Mouse (Mus musculus) liver, embryonic 14.5 days (tissue): ENCODE data around the gene Trp53. TPM values are rescaled to one million over a fixed set of nuclear protein-coding genes. Genes with fewer than 3 reads are reported as not detected.

Experiments used
- ATAC-seq: fragments of 200-750 bp; cut with Nextera tagmentation; 2 replicates; pipeline ENCODE4 v1.8.0; 2017; ENCODE audit warnings: moderate number of reproducible peaks, mild to moderate bottlenecking, moderate library complexity; ENCODE audit not compliant: insufficient read depth
- DNase-seq, 3 experiments: peaks; one replicate each; pipeline ENCODE4 v3.0.0-alpha.2; 2012 to 2013; ENCODE audit warnings: low read depth in 3 of 3, low spot score in 3 of 3
- H3K27ac ChIP-seq: fragments of 300-500 bp; sonication (generic); 2 replicates; pipeline ENCODE4 v1.5.1; 2014; ENCODE audit warnings: moderate library complexity, mild to moderate bottlenecking, control low read depth, inconsistent platforms
- H3K27me3 ChIP-seq: fragments of 300-500 bp; sonication (generic); 2 replicates; pipeline ENCODE4 v1.6.1; 2014; ENCODE audit warnings: mild to moderate bottlenecking, low read length, moderate library complexity; ENCODE audit not compliant: control insufficient read depth, insufficient read depth
- H3K36me3 ChIP-seq: fragments of 300-500 bp; sonication (generic); replicated peaks from 2 replicates; pipeline ENCODE4 v1.6.1; 2014; ENCODE audit warnings: low read depth; ENCODE audit not compliant: control insufficient read depth, insufficient read depth
- H3K4me1 ChIP-seq, 2 experiments: fragments of 200-500 bp in 1 of 2; fragments of 300-500 bp in 1 of 2; sonication (generic) in 1 of 2; replicated peaks; 2 replicates each; pipeline ENCODE4 v1.6.1; 2012 to 2014; ENCODE audit warnings: antibody characterized with exemption in 1 of 2, inconsistent platforms in 1 of 2, low read length in 1 of 2; ENCODE audit not compliant: control insufficient read depth in 2 of 2, insufficient read depth in 2 of 2
- H3K4me2 ChIP-seq: fragments of 300-500 bp; sonication (generic); 2 replicates; pipeline ENCODE4 v1.6.1; 2014; ENCODE audit warnings: low read depth, mild to moderate bottlenecking, control low read depth, moderate library complexity
- H3K4me3 ChIP-seq, 2 experiments: fragments of 200-500 bp in 1 of 2; fragments of 300-500 bp in 1 of 2; sonication (generic) in 1 of 2; 2 replicates each; pipeline ENCODE4 v1.5.1; 2012 to 2014; ENCODE audit warnings: low read depth in 2 of 2, low read length in 2 of 2, mild to moderate bottlenecking in 2 of 2, control low read depth in 1 of 2, inconsistent platforms in 1 of 2, moderate library complexity in 1 of 2; ENCODE audit not compliant: insufficient read depth in 1 of 2
- H3K9ac ChIP-seq: fragments of 300-500 bp; sonication (generic); replicated peaks from 2 replicates; pipeline ENCODE4 v1.6.1; 2014; ENCODE audit warnings: mild to moderate bottlenecking, control low read depth, moderate library complexity
- H3K9me3 ChIP-seq: fragments of 300-500 bp; sonication (generic); 2 replicates; pipeline ENCODE4 v1.6.1; 2016; ENCODE audit warnings: low read length, mixed read lengths; ENCODE audit not compliant: control insufficient read depth
- CTCF ChIP-seq: IDR thresholded peaks from 2 replicates; pipeline ENCODE4 v1.5.1; 2016; ENCODE audit warnings: antibody characterized with exemption, low read depth, control low read depth
- EP300 ChIP-seq: IDR thresholded peaks from 2 replicates; pipeline ENCODE4 v1.6.1; 2016; ENCODE audit warnings: antibody characterized with exemption, low read depth
- WGBS: fragments of 180-500 bp; shearing (Covaris S2); extraction: QIAGEN DNeasy Blood & Tissue Kit; methylation state at CpG from one replicate; pipeline ENCODE4 v1.1.7; 2014; ENCODE audit not compliant: insufficient replicate concordance; 5-methylcytosine and 5-hydroxymethylcytosine counted together
- microRNA counts: library from miRNA; unstranded; fragments of <30 nt; microRNA quantifications from one replicate; lab custom pipeline; 2016
- microRNA-seq: library from miRNA; unstranded; fragments of <30 nt; microRNA quantifications from one replicate; pipeline ENCODE4, GENCODE M21; 2016
- polyA plus RNA-seq, 2 experiments: library from polyadenylated mRNA; depleted of rRNA in 1 of 2; stranded (reverse) in 1 of 2; unstranded in 1 of 2; fragments of >200 nt; fragmentation: Nextera tagmentation in 1 of 2; extraction: Ambion mirVana in 1 of 2; gene quantifications; 2 replicates each; pipeline versions ENCODE4 v1.2.1 to v1.2.3; 2012 to 2014

Gene Trp53
- polyA plus RNA-seq, 2 experiments, result 61.2 to 68.7 TPM

- TF ChIP-seq CTCF, result peak; percentile 99
- TF ChIP-seq EP300, result no peak
- H3K4me1 ChIP-seq, result peaks cover 3 to 5% of the 10 kb centered on the region in 2 experiments; a peak in 3 of 4 replicates
- WGBS, result 29% methylated on average over 6 of the region's 6 CpGs
- H3K4me3 ChIP-seq, result no peak overlapping the region
- no peak overlapping the region for H3K9ac ChIP-seq
- no peaks in the 10 kb centered on the region for H3K27me3 ChIP-seq
- no peaks in the 10 kb centered on the region for H3K36me3 ChIP-seq
- no peak overlapping the region for H3K4me2 ChIP-seq
- no peaks in the 10 kb centered on the region for H3K9me3 ChIP-seq
- no peak overlapping the region for H3K27ac ChIP-seq
- ATAC-seq, result no peak
- peak; percentile 62 to 74 (median 70) for DNase-seq
Measured at GRCm38 (mm10) chr11:69628286-69628685, 48.1 kb downstream of the Trp53 start.

- DNase-seq (no peak), ATAC-seq (no peak)
- peak; percentile 74 for TF ChIP-seq CTCF
- TF ChIP-seq EP300, result no peak
- Histone ChIP-seq H3K4me1 (peaks cover 11 to 12% of the 10 kb centered on the region in 2 experiments), H3K9me3 (no peaks in the 10 kb centered on the region), H3K36me3 (no peaks in the 10 kb centered on the region; the same call in 1 of the 2 replicates), H3K27me3 (no peaks in the 10 kb centered on the region), H3K27ac (no peak overlapping the region), H3K4me3 (no peak overlapping the region), H3K9ac (no peak overlapping the region), H3K4me2 (no peak overlapping the region)
- WGBS, result 61% methylated on average over 1 of the region's 1 CpGs
Measured at GRCm38 (mm10) chr11:69629802-69630201, 49.6 kb downstream of the Trp53 start.

DNA sequence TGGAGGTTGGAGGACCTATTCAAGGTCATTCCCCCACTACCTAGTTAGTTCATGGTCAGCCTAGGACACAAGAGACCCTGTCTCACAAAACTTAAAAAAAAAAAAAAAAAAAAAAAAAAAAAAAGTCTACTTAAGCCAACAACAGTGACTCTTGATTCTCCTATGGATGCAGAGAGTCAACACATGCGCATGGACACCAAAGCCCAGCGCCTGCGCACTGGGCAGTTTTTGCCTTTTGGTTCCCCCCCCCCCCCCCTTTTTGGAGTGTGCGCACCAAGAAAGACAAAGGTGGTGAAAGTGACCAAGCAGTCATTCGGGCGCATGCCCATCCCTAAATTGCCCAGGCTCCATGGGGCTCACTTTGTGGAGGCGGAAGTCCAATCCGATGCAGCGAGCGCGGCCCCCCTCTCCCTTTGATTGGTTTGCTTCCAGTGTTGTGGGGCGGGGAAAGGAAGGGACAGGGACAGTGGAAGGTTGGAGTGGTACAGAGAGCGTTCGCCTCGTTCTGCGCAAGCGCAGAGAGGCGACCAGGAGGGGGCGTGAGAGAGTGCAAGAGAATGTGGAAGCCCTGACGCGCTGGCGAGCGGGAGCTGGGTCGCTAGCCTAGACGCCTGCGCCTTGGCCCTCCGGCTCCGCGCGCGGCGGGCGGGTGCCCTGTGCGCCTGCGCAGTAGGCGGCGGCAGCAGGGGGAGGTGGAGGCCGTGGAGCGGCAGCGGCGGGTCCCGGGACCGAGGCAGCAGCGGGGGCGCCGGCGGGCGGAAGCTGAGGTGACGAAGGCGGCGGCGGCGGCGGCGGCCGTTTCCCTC is 52.3 kb downstream of the Trp53 start, which contains the start of gene Fxr2:
Gene Fxr2, plus strand, starts transcription at position 707 of the 806 bp plus-strand sequence.
- peak within 1 kb of the TSS; percentile 92 for H3K9ac ChIP-seq
- peaks cover 20 to 21% of the 10 kb centered on the region in 2 experiments for H3K4me1 ChIP-seq
- no peak for TF ChIP-seq EP300
- peak; percentile 94 for TF ChIP-seq CTCF
- no peaks in the 10 kb centered on the region; the same call in 1 of the 2 replicates for H3K36me3 ChIP-seq
- WGBS, result under 1% methylated on average over 55 of the region's 56 CpGs
- H3K27me3 ChIP-seq, result no peaks in the 10 kb centered on the region
- peak within 1 kb of the TSS; percentile 85 to 97 for H3K4me3 ChIP-seq
- no peaks in the 10 kb centered on the region for H3K9me3 ChIP-seq
- H3K4me2 ChIP-seq, result peak within 1 kb of the TSS; percentile 91
- peak within 1 kb of the TSS; percentile 79 for H3K27ac ChIP-seq
- peak; percentile 99 to 100 (median 99) for DNase-seq
- ATAC-seq, result peak; percentile 96

DNA sequence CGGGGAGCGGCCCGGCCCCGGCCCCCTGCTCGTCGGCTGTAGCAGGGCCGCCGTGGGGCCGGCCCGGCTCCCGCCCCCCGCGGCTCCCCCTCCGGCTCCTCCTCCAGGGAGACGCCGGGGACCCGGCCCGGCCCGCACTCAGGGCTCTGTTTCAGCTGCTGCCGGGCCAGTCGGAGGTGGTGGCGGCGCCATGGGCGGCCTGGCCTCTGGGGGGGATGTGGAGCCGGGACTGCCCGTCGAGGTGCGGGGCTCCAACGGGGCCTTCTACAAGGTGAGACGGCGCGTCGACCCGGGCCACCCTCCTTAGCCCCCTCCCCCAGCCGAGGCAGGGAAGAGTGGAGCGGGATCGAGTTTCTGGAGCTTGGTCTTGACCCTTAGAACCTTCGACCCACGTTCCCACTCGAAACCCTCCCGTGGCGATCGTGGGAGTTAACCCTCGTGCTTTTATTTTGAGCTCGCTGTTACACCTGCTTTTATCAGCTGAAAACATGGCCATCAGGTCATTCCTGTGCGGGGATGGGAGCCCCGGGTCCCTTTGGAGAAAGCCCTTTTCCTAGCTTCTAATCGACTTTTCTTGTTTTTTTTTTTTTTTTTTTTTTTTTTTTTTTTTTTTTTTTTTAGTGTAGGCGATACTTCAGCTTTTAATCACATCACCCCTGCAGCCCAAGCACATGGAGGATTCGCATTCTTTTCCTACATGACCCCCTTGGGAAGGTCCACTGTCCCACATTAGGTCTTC is 53.1 kb downstream of the Trp53 start:
- ATAC-seq, result peak; percentile 64
- under 1% methylated on average over 40 of the region's 50 CpGs for WGBS

GRCm38 (mm10) chr11:69635471-69635870 is 55.3 kb downstream of the Trp53 start:
- Histone ChIP-seq H3K27me3 (no peaks in the 10 kb centered on the region), H3K4me2 (peak overlapping the region; percentile 91), H3K27ac (no peak overlapping the region), H3K4me1 (peaks cover 20 to 21% of the 10 kb centered on the region in 2 experiments), H3K9me3 (no peaks in the 10 kb centered on the region), H3K36me3 (peaks cover 12% of the 10 kb centered on the region), H3K9ac (no peak overlapping the region), H3K4me3 (no peak overlapping the region)
- WGBS, result 76% methylated on average over 3 of the region's 3 CpGs
- ATAC-seq (no peak), DNase-seq (no peak)
- TF ChIP-seq CTCF (no peak), EP300 (no peak)

More for the DNA sequence above, 53.1 kb downstream of the Trp53 start:
- peaks cover 2% of the 10 kb centered on the region; the same call in 1 of the 2 replicates for H3K36me3 ChIP-seq
- H3K4me2 ChIP-seq, result peak overlapping the region; percentile 91
- peak overlapping the region; percentile 79 for H3K27ac ChIP-seq
- H3K4me1 ChIP-seq, result peaks cover 20 to 21% of the 10 kb centered on the region in 2 experiments
- no peaks in the 10 kb centered on the region for H3K9me3 ChIP-seq
- peak overlapping the region; percentile 85 to 97 for H3K4me3 ChIP-seq
- H3K9ac ChIP-seq, result peak overlapping the region; percentile 92
- no peaks in the 10 kb centered on the region for H3K27me3 ChIP-seq
- no peak for DNase-seq
- TF ChIP-seq CTCF (no peak), EP300 (no peak)

MicroRNA genes within 50 kb of the gene (microRNA counts, 519-probe panel; counts per million panel counts)
- 1,873 counts per million, percentile 2 among the panel's probes with 10 or more counts for microRNA mmu-miR-467f (lab: Ali Mortazavi, UCI)

Small RNA genes within 50 kb of the gene (microRNA-seq; reads per million reads assigned to microRNA genes)
- gene Mir467f, result not detected

Other genes with a start within 250 kb of the Trp53 start
- 0.30 and 0.74 TPM in 2 replicates for gene Rnf227, start 239.9 kb upstream of the Trp53 start, polyA plus RNA-seq (2012; rRNA removed)
- gene Rnf227, start 239.9 kb upstream of the Trp53 start, polyA plus RNA-seq (2014; fragmentation: Nextera tagmentation; extraction: Ambion mirVana), result 0.59 and 0.66 TPM in 2 replicates
- 13.7 and 14.3 TPM in 2 replicates for gene Chd3, start 211.0 kb upstream of the Trp53 start, polyA plus RNA-seq (2012; rRNA removed)
- gene Chd3, start 211.0 kb upstream of the Trp53 start, polyA plus RNA-seq (2014; fragmentation: Nextera tagmentation; extraction: Ambion mirVana), result 1.9 and 2.4 TPM in 2 replicates
- 70.9 and 76.9 TPM in 2 replicates for gene Naa38, start 184.9 kb upstream of the Trp53 start, polyA plus RNA-seq (2012; rRNA removed)
- 120 and 127 TPM in 2 replicates for gene Naa38, start 184.9 kb upstream of the Trp53 start, polyA plus RNA-seq (2014; fragmentation: Nextera tagmentation; extraction: Ambion mirVana)
- 4.8 and 8.3 TPM in 2 replicates for gene Cyb5d1, start 184.7 kb upstream of the Trp53 start, polyA plus RNA-seq (2012; rRNA removed)
- gene Cyb5d1, start 184.7 kb upstream of the Trp53 start, polyA plus RNA-seq (2014; fragmentation: Nextera tagmentation; extraction: Ambion mirVana), result 6.2 and 7.3 TPM in 2 replicates
- 3.7 and 5.3 TPM in 2 replicates for gene Tmem88, start 182.1 kb upstream of the Trp53 start, polyA plus RNA-seq (2012; rRNA removed)
- gene Tmem88, start 182.1 kb upstream of the Trp53 start, polyA plus RNA-seq (2014; fragmentation: Nextera tagmentation; extraction: Ambion mirVana), result 4.6 TPM in 2 replicates
- gene Kdm6b, start 166.7 kb upstream of the Trp53 start, polyA plus RNA-seq (2012; rRNA removed), result 1.1 and 1.4 TPM in 2 replicates
- 2.9 TPM in 2 replicates for gene Kdm6b, start 166.7 kb upstream of the Trp53 start, polyA plus RNA-seq (2014; fragmentation: Nextera tagmentation; extraction: Ambion mirVana)
- 0.03 TPM in 2 replicates for gene Dnah2, start 31.2 kb upstream of the Trp53 start, polyA plus RNA-seq (2012; rRNA removed)
- gene Dnah2, start 31.2 kb upstream of the Trp53 start, polyA plus RNA-seq (2014; fragmentation: Nextera tagmentation; extraction: Ambion mirVana), result 0.01 TPM in 2 replicates
- gene Efnb3, start 20.2 kb upstream of the Trp53 start, polyA plus RNA-seq (2012; rRNA removed), result 1.0 TPM in 2 replicates
- 0.13 and 0.14 TPM in 2 replicates for gene Efnb3, start 20.2 kb upstream of the Trp53 start, polyA plus RNA-seq (2014; fragmentation: Nextera tagmentation; extraction: Ambion mirVana)
- 10.8 and 12.7 TPM in 2 replicates for gene Wrap53, start 104 bp upstream of the Trp53 start, polyA plus RNA-seq (2012; rRNA removed)
- 14.8 and 16.1 TPM in 2 replicates for gene Wrap53, start 104 bp upstream of the Trp53 start, polyA plus RNA-seq (2014; fragmentation: Nextera tagmentation; extraction: Ambion mirVana)
- gene Atp1b2, start 25.6 kb downstream of the Trp53 start, polyA plus RNA-seq (2012; rRNA removed), result 20.6 and 25.2 TPM in 2 replicates
- 21.3 and 29.8 TPM in 2 replicates for gene Atp1b2, start 25.6 kb downstream of the Trp53 start, polyA plus RNA-seq (2014; fragmentation: Nextera tagmentation; extraction: Ambion mirVana)
- 21.4 and 23.5 TPM in 2 replicates for gene Shbg, start 37.5 kb downstream of the Trp53 start, polyA plus RNA-seq (2012; rRNA removed)
- 28.4 and 33.2 TPM in 2 replicates for gene Shbg, start 37.5 kb downstream of the Trp53 start, polyA plus RNA-seq (2014; fragmentation: Nextera tagmentation; extraction: Ambion mirVana)
- gene Sat2, start 41.7 kb downstream of the Trp53 start, polyA plus RNA-seq (2012; rRNA removed), result 3.7 and 5.1 TPM in 2 replicates
- gene Sat2, start 41.7 kb downstream of the Trp53 start, polyA plus RNA-seq (2014; fragmentation: Nextera tagmentation; extraction: Ambion mirVana), result 10.0 and 10.4 TPM in 2 replicates
- gene Fxr2, start 52.6 kb downstream of the Trp53 start, polyA plus RNA-seq (2012; rRNA removed), result 18.4 and 21.7 TPM in 2 replicates
- gene Fxr2, start 52.6 kb downstream of the Trp53 start, polyA plus RNA-seq (2014; fragmentation: Nextera tagmentation; extraction: Ambion mirVana), result 5.4 and 7.7 TPM in 2 replicates
- gene Sox15, start 75.0 kb downstream of the Trp53 start, polyA plus RNA-seq (2012; rRNA removed), result not detected in 2 replicates
- not detected in 2 replicates for gene Sox15, start 75.0 kb downstream of the Trp53 start, polyA plus RNA-seq (2014; fragmentation: Nextera tagmentation; extraction: Ambion mirVana)
- gene Mpdu1, start 82.3 kb downstream of the Trp53 start, polyA plus RNA-seq (2012; rRNA removed), result 40.4 and 60.1 TPM in 2 replicates
- 13.8 and 16.0 TPM in 2 replicates for gene Mpdu1, start 82.3 kb downstream of the Trp53 start, polyA plus RNA-seq (2014; fragmentation: Nextera tagmentation; extraction: Ambion mirVana)
- gene Cd68, start 85.8 kb downstream of the Trp53 start, polyA plus RNA-seq (2012; rRNA removed), result 9.4 and 12.3 TPM in 2 replicates
- 17.7 and 18.9 TPM in 2 replicates for gene Cd68, start 85.8 kb downstream of the Trp53 start, polyA plus RNA-seq (2014; fragmentation: Nextera tagmentation; extraction: Ambion mirVana)
- gene Eif4a1, start 92.1 kb downstream of the Trp53 start, polyA plus RNA-seq (2012; rRNA removed), result 312 and 420 TPM in 2 replicates
- gene Eif4a1, start 92.1 kb downstream of the Trp53 start, polyA plus RNA-seq (2014; fragmentation: Nextera tagmentation; extraction: Ambion mirVana), result 316 TPM in 2 replicates
- 37.0 and 45.8 TPM in 2 replicates for gene Senp3, start 101.7 kb downstream of the Trp53 start, polyA plus RNA-seq (2012; rRNA removed)
- gene Senp3, start 101.7 kb downstream of the Trp53 start, polyA plus RNA-seq (2014; fragmentation: Nextera tagmentation; extraction: Ambion mirVana), result 21.0 and 24.5 TPM in 2 replicates
- gene Tnfsf13, start 105.4 kb downstream of the Trp53 start, polyA plus RNA-seq (2012; rRNA removed), result 0.21 and 0.26 TPM in 2 replicates
- gene Tnfsf13, start 105.4 kb downstream of the Trp53 start, polyA plus RNA-seq (2014; fragmentation: Nextera tagmentation; extraction: Ambion mirVana), result 0.20 TPM in 1 of 2 replicates, not detected in the other
- gene Tnfsf12, start 115.5 kb downstream of the Trp53 start, polyA plus RNA-seq (2012; rRNA removed), result 3.7 and 4.3 TPM in 2 replicates
- gene Tnfsf12, start 115.5 kb downstream of the Trp53 start, polyA plus RNA-seq (2014; fragmentation: Nextera tagmentation; extraction: Ambion mirVana), result 2.6 and 3.1 TPM in 2 replicates
- 0.53 and 0.80 TPM in 2 replicates for gene Tnfsfm13, start 115.7 kb downstream of the Trp53 start, polyA plus RNA-seq (2012; rRNA removed)
- gene Tnfsfm13, start 115.7 kb downstream of the Trp53 start, polyA plus RNA-seq (2014; fragmentation: Nextera tagmentation; extraction: Ambion mirVana), result 0.70 and 1.7 TPM in 2 replicates
- 14.3 and 16.0 TPM in 2 replicates for gene Polr2a, start 178.3 kb downstream of the Trp53 start, polyA plus RNA-seq (2012; rRNA removed)
- 19.5 and 22.4 TPM in 2 replicates for gene Polr2a, start 178.3 kb downstream of the Trp53 start, polyA plus RNA-seq (2014; fragmentation: Nextera tagmentation; extraction: Ambion mirVana)
- gene Slc35g3, start 181.6 kb downstream of the Trp53 start, polyA plus RNA-seq (2012; rRNA removed), result not detected in 2 replicates
- not detected in 2 replicates for gene Slc35g3, start 181.6 kb downstream of the Trp53 start, polyA plus RNA-seq (2014; fragmentation: Nextera tagmentation; extraction: Ambion mirVana)
- 1.4 and 1.5 TPM in 2 replicates for gene Zbtb4, start 185.6 kb downstream of the Trp53 start, polyA plus RNA-seq (2012; rRNA removed)
- 0.45 and 0.58 TPM in 2 replicates for gene Zbtb4, start 185.6 kb downstream of the Trp53 start, polyA plus RNA-seq (2014; fragmentation: Nextera tagmentation; extraction: Ambion mirVana)
- 0.44 and 0.58 TPM in 2 replicates for gene Chrnb1, start 215.6 kb downstream of the Trp53 start, polyA plus RNA-seq (2012; rRNA removed)
- 0.32 and 0.33 TPM in 2 replicates for gene Chrnb1, start 215.6 kb downstream of the Trp53 start, polyA plus RNA-seq (2014; fragmentation: Nextera tagmentation; extraction: Ambion mirVana)
- gene Fgf11, start 221.5 kb downstream of the Trp53 start, polyA plus RNA-seq (2012; rRNA removed), result 0.41 and 0.42 TPM in 2 replicates
- gene Fgf11, start 221.5 kb downstream of the Trp53 start, polyA plus RNA-seq (2014; fragmentation: Nextera tagmentation; extraction: Ambion mirVana), result 0.06 and 0.13 TPM in 2 replicates
- gene Tmem102, start 225.3 kb downstream of the Trp53 start, polyA plus RNA-seq (2012; rRNA removed), result 0.25 TPM in 2 replicates
- gene Tmem102, start 225.3 kb downstream of the Trp53 start, polyA plus RNA-seq (2014; fragmentation: Nextera tagmentation; extraction: Ambion mirVana), result 0.57 and 0.80 TPM in 2 replicates
- gene Gm39566, start 234.9 kb downstream of the Trp53 start, polyA plus RNA-seq (2012; rRNA removed), result not detected in 2 replicates
- gene Gm39566, start 234.9 kb downstream of the Trp53 start, polyA plus RNA-seq (2014; fragmentation: Nextera tagmentation; extraction: Ambion mirVana), result not detected in 2 replicates
- gene Spem2, start 238.1 kb downstream of the Trp53 start, polyA plus RNA-seq (2012; rRNA removed), result not detected in 2 replicates
- gene Spem2, start 238.1 kb downstream of the Trp53 start, polyA plus RNA-seq (2014; fragmentation: Nextera tagmentation; extraction: Ambion mirVana), result not detected in 2 replicates
- not detected in 2 replicates for gene Spem1, start 241.8 kb downstream of the Trp53 start, polyA plus RNA-seq (2012; rRNA removed)
- not detected in 2 replicates for gene Spem1, start 241.8 kb downstream of the Trp53 start, polyA plus RNA-seq (2014; fragmentation: Nextera tagmentation; extraction: Ambion mirVana)